ENCODE assay signal across 8 mouse cellular contexts in the genomic region with DNA sequence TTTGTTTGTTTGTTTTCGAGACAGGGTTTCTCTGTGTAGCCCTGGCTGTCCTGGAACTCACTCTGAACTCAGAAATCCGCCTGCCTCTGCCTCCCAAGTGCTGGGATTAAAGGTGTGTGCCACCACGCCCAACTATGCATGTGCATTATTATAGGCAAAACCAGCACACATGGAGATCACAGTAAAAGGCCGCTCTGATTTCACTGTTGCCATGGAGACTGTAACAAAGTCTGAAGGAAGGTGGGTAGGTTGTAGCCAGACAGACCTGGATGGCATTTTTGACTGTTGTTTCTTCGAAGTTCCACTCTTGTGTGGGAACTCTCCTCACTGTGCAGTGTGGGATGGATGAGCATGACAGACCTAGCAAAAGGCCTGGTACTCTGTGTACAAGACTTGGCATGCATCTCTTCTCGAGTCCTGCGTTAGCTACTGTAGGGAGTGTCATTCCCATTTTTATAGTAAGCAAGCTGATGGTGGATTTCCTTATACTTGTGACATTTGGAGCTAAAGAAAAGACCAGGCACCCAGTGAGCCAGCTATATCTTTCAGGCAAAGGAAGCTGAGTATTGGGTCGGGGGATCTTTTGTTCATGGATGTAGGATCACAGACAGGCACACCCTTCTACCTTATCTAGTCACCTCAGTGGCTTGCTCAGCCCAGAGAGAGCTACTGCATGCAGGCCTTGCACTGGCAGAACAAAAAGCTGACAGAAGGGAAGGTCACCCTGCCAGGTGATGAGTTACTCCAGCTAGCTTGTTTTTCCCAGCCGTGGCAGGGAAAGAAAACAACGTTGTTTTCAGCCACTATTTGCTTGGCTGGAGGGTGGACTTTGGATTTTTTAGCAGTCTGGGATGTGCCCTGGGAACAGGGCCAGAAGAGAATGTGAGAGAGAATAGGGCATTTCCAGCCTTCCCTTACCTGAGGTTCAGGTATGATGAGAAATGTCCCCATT. TPM values are rescaled to one million over a fixed set of nuclear protein-coding genes. Genes with fewer than 3 reads are reported as not detected.
DNase-seq lines count a peak whose midpoint lies in the region; ATAC-seq and TF ChIP-seq lines count a peak whose summit lies in the region.

No protein-coding gene starts in this region.

- DNase-seq in left cerebral cortex, adult 2 months (ENCODE audit: extremely low spot score in 1 of 2, low spot score in 2 of 2), result no peak
- no peak for DNase-seq in left cerebral cortex, postnatal 10 days (ENCODE audit: extremely low spot score in 1 of 2, low spot score in 2 of 2)
- DNase-seq in intestine, embryonic 14.5 days (ENCODE audit: low spot score), result no peak
- DNase-seq in midbrain, embryonic 10.5 days (ENCODE audit: low spot score), result no peak
- no peak for DNase-seq in gastrocnemius, adult 18-20 months (ENCODE audit: low spot score)
- no peak for DNase-seq in embryo, embryonic 10 days (ENCODE audit: low spot score)
- DNase-seq in urinary bladder, postnatal 25 days (ENCODE audit: low spot score), result no peak

- peak overlapping the region; percentile 98 for H3K27ac ChIP-seq in left cerebral cortex, adult 2 months
- H3K27ac ChIP-seq in cortical plate, adult 2 months (ENCODE audit: insufficient read depth, low read length), result peak overlapping the region; percentile 90; the same call in 1 of the 2 replicates
- peak overlapping the region; percentile 100 for H3K27ac ChIP-seq in intestine, embryonic 14.5 days (ENCODE audit: low read depth)
- H3K27ac ChIP-seq in midbrain, embryonic 10.5 days (replicated peaks), result peak overlapping the region; percentile 92

- no peaks in the 10 kb centered on the region for H3K9me3 ChIP-seq in intestine, embryonic 14.5 days (ENCODE audit: control insufficient read depth, low read length)
- no peaks in the 10 kb centered on the region for H3K9me3 ChIP-seq in midbrain, embryonic 10.5 days (replicated peaks)

- peak overlapping the region; percentile 99 for H3K4me3 ChIP-seq in left cerebral cortex, adult 2 months
- peak overlapping the region; percentile 87; the same call in 1 of the 2 replicates for H3K4me3 ChIP-seq in cortical plate, adult 2 months (ENCODE audit: insufficient read depth, low read length)
- peak overlapping the region; percentile 91 for H3K4me3 ChIP-seq in intestine, embryonic 14.5 days (ENCODE audit: low read depth, low read length)
- H3K4me3 ChIP-seq in midbrain, embryonic 10.5 days, result peak overlapping the region; percentile 88

- H3K36me3 ChIP-seq in intestine, embryonic 14.5 days (ENCODE audit: control insufficient read depth, insufficient read depth, low read length), result 0 out of 2 replicates have a peak, but pooled peaks cover under 1% of the 10 kb centered on the region
- no peaks in the 10 kb centered on the region; the same call in 1 of the 2 replicates for H3K36me3 ChIP-seq in midbrain, embryonic 10.5 days

- TF ChIP-seq POLR2A in cortical plate, adult 2 months (IDR thresholded peaks at IDR 0.05; ENCODE audit: extremely low read depth, insufficient read depth, low read length), result no peak

- no peak for ATAC-seq in intestine, embryonic 14.5 days (replicated peaks; ENCODE audit: low FRiP score, low TSS enrichment, low read depth)

- peak overlapping the region; percentile 93 for H3K9ac ChIP-seq in intestine, embryonic 14.5 days (ENCODE audit: low read length)

- no peaks in the 10 kb centered on the region for H3K27me3 ChIP-seq in intestine, embryonic 14.5 days (replicated peaks; ENCODE audit: control insufficient read depth, insufficient read depth, low read length)
- no peaks in the 10 kb centered on the region for H3K27me3 ChIP-seq in midbrain, embryonic 10.5 days (ENCODE audit: low read depth, poor library complexity, severe bottlenecking)

- intact Hi-C loops in left cerebral cortex, adult 2 months (cut with DNase I), result no loop called here
- intact Hi-C loops in left cerebral cortex, postnatal 10 days (cut with DNase I), result no loop called here

- peak overlapping the region; percentile 73 for H3K4me2 ChIP-seq in intestine, embryonic 14.5 days (ENCODE audit: low read length)

- H3K4me1 ChIP-seq in cortical plate, adult 2 months (ENCODE audit: control insufficient read depth, insufficient read depth, low read length), result peaks cover 8% of the 10 kb centered on the region; the same call in 1 of the 2 replicates
- H3K4me1 ChIP-seq in intestine, embryonic 14.5 days (replicated peaks; ENCODE audit: control insufficient read depth, insufficient read depth, low read length), result peaks cover 24% of the 10 kb centered on the region
- H3K4me1 ChIP-seq in midbrain, embryonic 10.5 days, result peaks cover 41% of the 10 kb centered on the region

- 74% methylated on average over 10 of the region's 10 CpGs for WGBS in intestine, embryonic 14.5 days
- 84% methylated on average over 10 of the region's 10 CpGs for WGBS in midbrain, embryonic 10.5 days

- TF ChIP-seq CTCF in left cerebral cortex, adult 2 months (IDR thresholded peaks at IDR 0.05), result no peak
- TF ChIP-seq CTCF in cortical plate, adult 2 months (IDR thresholded peaks at IDR 0.05; ENCODE audit: extremely low read depth, insufficient read depth, low read length), result no peak

RNA-seq across cellular contexts. Expression of gene Ubald1, which starts 1.6 kb away (rescaled TPM):
- 10 to 100 TPM; 91.8 to 93.7 TPM for total RNA-seq in left cerebral cortex, adult 2 months (2021)
- total RNA-seq in left cerebral cortex, postnatal 10 days (2021), result 10 to 100 TPM; 70.4 to 70.6 TPM
- 58.4 and 59.4 TPM in 2 replicates for polyA plus RNA-seq in cortical plate, adult 2 months (2012; rRNA removed)
- 39.3 and 40.6 TPM in 2 replicates for polyA plus RNA-seq in intestine, embryonic 14.5 days (2014; fragmentation: Nextera tagmentation; extraction: Ambion mirVana)
- 29.6 and 36.0 TPM in 2 replicates for polyA plus RNA-seq in midbrain, embryonic 10.5 days (2016; fragmentation: Nextera tagmentation; extraction: Ambion mirVana)
- 10 to 100 TPM; 35.4 to 37.6 TPM for total RNA-seq in gastrocnemius, adult 18-20 months (2021)

RNA-seq across cellular contexts. Expression of gene Mgrn1, which starts 4.4 kb away (rescaled TPM):
- 100 to 1,000 TPM; 208 to 211 TPM for total RNA-seq in left cerebral cortex, adult 2 months (2021)
- total RNA-seq in left cerebral cortex, postnatal 10 days (2021), result 100 to 1,000 TPM; 176 to 182 TPM
- 229 and 239 TPM in 2 replicates for polyA plus RNA-seq in cortical plate, adult 2 months (2012; rRNA removed)
- 83.7 and 87.6 TPM in 2 replicates for polyA plus RNA-seq in intestine, embryonic 14.5 days (2014; fragmentation: Nextera tagmentation; extraction: Ambion mirVana)
- polyA plus RNA-seq in midbrain, embryonic 10.5 days (2016; fragmentation: Nextera tagmentation; extraction: Ambion mirVana), result 68.5 and 78.2 TPM in 2 replicates
- total RNA-seq in gastrocnemius, adult 18-20 months (2021), result 10 to 100 TPM; 54.2 to 62.4 TPM

RNA-seq across cellular contexts. Expression of gene 4930562C15Rik, which starts 46.5 kb away (rescaled TPM):
- total RNA-seq in left cerebral cortex, adult 2 months (2021), result not detected
- not detected for total RNA-seq in left cerebral cortex, postnatal 10 days (2021)
- polyA plus RNA-seq in cortical plate, adult 2 months (2012; rRNA removed), result not detected in 2 replicates
- 0.43 and 0.55 TPM in 2 replicates for polyA plus RNA-seq in intestine, embryonic 14.5 days (2014; fragmentation: Nextera tagmentation; extraction: Ambion mirVana)
- polyA plus RNA-seq in midbrain, embryonic 10.5 days (2016; fragmentation: Nextera tagmentation; extraction: Ambion mirVana), result 0.30 and 0.39 TPM in 2 replicates
- not detected for total RNA-seq in gastrocnemius, adult 18-20 months (2021)

RNA-seq across cellular contexts. Expression of gene Nudt16l1, which starts 56.9 kb away (rescaled TPM):
- total RNA-seq in left cerebral cortex, adult 2 months (2021), result 10 to 100 TPM; 70.1 to 71.4 TPM
- 10 to 100 TPM; 69.3 to 73.0 TPM for total RNA-seq in left cerebral cortex, postnatal 10 days (2021)
- polyA plus RNA-seq in cortical plate, adult 2 months (2012; rRNA removed), result 102 and 104 TPM in 2 replicates
- 145 and 162 TPM in 2 replicates for polyA plus RNA-seq in intestine, embryonic 14.5 days (2014; fragmentation: Nextera tagmentation; extraction: Ambion mirVana)
- 136 and 141 TPM in 2 replicates for polyA plus RNA-seq in midbrain, embryonic 10.5 days (2016; fragmentation: Nextera tagmentation; extraction: Ambion mirVana)
- total RNA-seq in gastrocnemius, adult 18-20 months (2021), result 10 to 100 TPM; 10.1 to 12.5 TPM
